Mouse (Mus musculus): ENCODE measurements around the gene Olfr1057.

DNA sequence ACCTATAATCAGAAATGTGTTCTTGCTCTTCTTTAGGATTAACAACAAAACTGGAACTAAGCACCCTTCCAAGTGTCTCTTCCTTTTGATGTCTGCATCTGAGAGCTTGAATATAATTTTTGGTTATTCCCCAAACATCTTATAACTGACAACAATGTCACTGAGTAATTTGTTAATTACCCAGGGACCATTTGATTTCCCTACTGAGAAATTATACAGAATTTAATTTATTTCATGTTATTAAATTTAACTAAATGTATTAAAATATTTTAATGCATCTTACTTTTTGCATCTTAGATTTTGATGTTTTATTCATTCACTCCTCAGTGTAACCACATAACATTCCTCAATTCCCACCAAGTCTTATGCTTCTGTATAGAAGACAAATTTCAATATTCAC, 15.8 kb downstream of the Olfr1057 start, which contains the start of gene Olfr1056:
- no peak for TF ChIP-seq CTCF (IDR thresholded peaks at IDR 0.05; ENCODE audit: borderline replicate concordance, insufficient read depth, low read depth, low read length)
- TF ChIP-seq POLR2A (IDR thresholded peaks at IDR 0.05; ENCODE audit: borderline replicate concordance, insufficient read depth, low read length), result no peak

All from cerebellum, adult 2 months (tissue).